In the genomic region with DNA sequence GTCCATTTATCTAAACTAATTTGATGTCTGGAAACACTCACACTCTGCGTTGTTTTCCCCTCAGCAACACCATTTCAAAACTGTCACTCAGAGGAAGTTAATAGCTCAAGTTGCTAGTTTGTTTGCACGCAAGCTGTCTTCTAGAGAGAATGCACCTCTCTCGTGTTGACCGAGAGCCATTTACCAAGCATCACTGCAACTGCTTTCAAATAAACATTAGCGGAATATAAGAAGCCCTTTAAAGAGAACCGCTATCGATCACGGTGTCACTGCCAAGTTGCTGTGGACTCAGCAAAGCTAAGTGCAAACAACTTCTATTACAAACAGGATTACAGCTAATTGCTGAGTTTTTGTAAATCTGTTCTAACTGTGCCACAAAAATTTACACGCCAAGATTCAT, we compare ENCODE assay signal across 24 mouse cellular contexts.
"Had no signal": no experiment of that assay in that cellular context is flagged by ENCODE, and none has a peak within 500 bp of the region (broad histone marks: within the 10 kb centered on the region; RNA-seq: fewer than 3 reads in every experiment).

No protein-coding gene starts in this region.

- DNase-seq: gastrocnemius, postnatal 14 days; gastrocnemius, postnatal 36 days; heart, adult 18-20 months; heart, postnatal 10 days; heart, postnatal 4 days; kidney, adult 18-20 months; kidney, adult 8-10 months; kidney, postnatal 10 days; kidney, postnatal 25 days; kidney, postnatal 4 days; liver; liver, embryonic 13.5 days had no signal

- H3K4me1 ChIP-seq: heart, embryonic 12.5 days; hindbrain, embryonic 10.5 days; limb, embryonic 10.5 days; liver, embryonic 13.5 days; liver, embryonic 15.5 days had no signal

- H3K36me3 ChIP-seq: heart, embryonic 12.5 days; hindbrain, embryonic 10.5 days; hindbrain, embryonic 12.5 days; limb, embryonic 10.5 days; limb, embryonic 12.5 days; liver, embryonic 13.5 days; liver, embryonic 15.5 days had no signal

- H3K9ac ChIP-seq: heart, embryonic 12.5 days; hindbrain, embryonic 12.5 days; hindbrain, embryonic 14.5 days; limb, embryonic 12.5 days; liver, embryonic 13.5 days; liver, embryonic 15.5 days had no signal

- ATAC-seq: hindbrain, embryonic 16.5 days; inflammation-experienced regulatory T-cells, adult 6 months; intestine, embryonic 16.5 days had no signal

- H3K27ac ChIP-seq: hindbrain, embryonic 10.5 days; hindbrain, embryonic 12.5 days; hindbrain, embryonic 14.5 days; layer of hippocampus, adult 2 months; left cerebral cortex, adult 2 months; limb, embryonic 10.5 days; limb, embryonic 12.5 days; liver, embryonic 13.5 days; liver, embryonic 15.5 days had no signal

- H3K4me2 ChIP-seq: heart, embryonic 12.5 days; hindbrain, embryonic 12.5 days; hindbrain, embryonic 14.5 days; limb, embryonic 12.5 days; liver, embryonic 13.5 days; liver, embryonic 15.5 days had no signal

- H3K27me3 ChIP-seq: heart, embryonic 12.5 days; hindbrain, embryonic 12.5 days; limb, embryonic 12.5 days; liver, embryonic 13.5 days; liver, embryonic 15.5 days had no signal

- H3K9me3 ChIP-seq: heart, embryonic 12.5 days; hindbrain, embryonic 10.5 days; hindbrain, embryonic 12.5 days; limb, embryonic 10.5 days; limb, embryonic 12.5 days; liver, embryonic 13.5 days; liver, embryonic 15.5 days had no signal

- H3K4me3 ChIP-seq: heart, embryonic 12.5 days; hindbrain, embryonic 10.5 days; hindbrain, embryonic 12.5 days; layer of hippocampus, adult 2 months; left cerebral cortex, adult 2 months; limb, embryonic 10.5 days; limb, embryonic 12.5 days; liver, embryonic 13.5 days; liver, embryonic 15.5 days had no signal
